Mouse (Mus musculus): Measurements from ENCODE around the gene Slc6a6. TPM values are rescaled to one million over a fixed set of nuclear protein-coding genes. Genes with fewer than 3 reads are reported as not detected.

Slc6a6 gene
- polyA plus RNA-seq, 1 experiment: 277 TPM

GRCm38 (mm10) chr6:91659841-91660509 is 23.9 kb upstream of the Slc6a6 start:
- TF ChIP-seq POLR2A (IDR thresholded peaks at IDR 0.05; ENCODE audit: low read depth, low read length) (no peak), CTCF (conservative IDR thresholded peaks at IDR 0.05; ENCODE audit: insufficient read depth, insufficient read length, low read depth, low read length) (0 out of 2 replicates have a peak, but pooled peaks have one; percentile 12)
- H3K4me3 ChIP-seq (ENCODE audit: insufficient read depth, low read depth, low read length): no peak overlapping the region
- 22% methylated on average over 2 of the region's 2 CpGs for WGBS
- peaks cover 15% of the 10 kb centered on the region for H3K4me1 ChIP-seq (ENCODE audit: control insufficient read depth, insufficient read depth, low read length)
- peak; percentile 91 for DNase-seq
- H3K27me3 ChIP-seq (replicated peaks; ENCODE audit: control insufficient read depth, insufficient read depth, low read length): no peaks in the 10 kb centered on the region
- peak overlapping the region; percentile 68 for H3K27ac ChIP-seq (ENCODE audit: insufficient read depth, low read depth, low read length)
- H3K36me3 ChIP-seq (ENCODE audit: control insufficient read depth, insufficient read depth, low read length): no peaks in the 10 kb centered on the region

GRCm38 (mm10) chr6:91662301-91662700 is 21.6 kb upstream of the Slc6a6 start:
- WGBS: 79% methylated on average over 6 of the region's 6 CpGs
- Histone ChIP-seq H3K36me3 (ENCODE audit: control insufficient read depth, insufficient read depth, low read length) (no peaks in the 10 kb centered on the region), H3K27ac (ENCODE audit: insufficient read depth, low read depth, low read length) (no peak overlapping the region), H3K27me3 (replicated peaks; ENCODE audit: control insufficient read depth, insufficient read depth, low read length) (no peaks in the 10 kb centered on the region), H3K4me1 (ENCODE audit: control insufficient read depth, insufficient read depth, low read length) (peaks cover 15% of the 10 kb centered on the region), H3K4me3 (ENCODE audit: insufficient read depth, low read depth, low read length) (no peak overlapping the region)
- TF ChIP-seq POLR2A (IDR thresholded peaks at IDR 0.05; ENCODE audit: low read depth, low read length) (no peak), CTCF (conservative IDR thresholded peaks at IDR 0.05; ENCODE audit: insufficient read depth, insufficient read length, low read depth, low read length) (no peak)
- no peak for DNase-seq

- DNase-seq: no peak
- no peaks in the 10 kb centered on the region for H3K36me3 ChIP-seq (ENCODE audit: control insufficient read depth, insufficient read depth, low read length)
- WGBS: 57% methylated on average over 6 of the region's 6 CpGs
- no peak overlapping the region for H3K27ac ChIP-seq (ENCODE audit: insufficient read depth, low read depth, low read length)
- TF ChIP-seq CTCF (conservative IDR thresholded peaks at IDR 0.05; ENCODE audit: insufficient read depth, insufficient read length, low read depth, low read length): no peak
- no peak for TF ChIP-seq POLR2A (IDR thresholded peaks at IDR 0.05; ENCODE audit: low read depth, low read length)
- H3K27me3 ChIP-seq (replicated peaks; ENCODE audit: control insufficient read depth, insufficient read depth, low read length): no peaks in the 10 kb centered on the region
- H3K4me1 ChIP-seq (ENCODE audit: control insufficient read depth, insufficient read depth, low read length): peaks cover 15% of the 10 kb centered on the region
- H3K4me3 ChIP-seq (ENCODE audit: insufficient read depth, low read depth, low read length): no peak overlapping the region
Measured at GRCm38 (mm10) chr6:91663616-91664015, 20.2 kb upstream of the Slc6a6 start.

- no peaks in the 10 kb centered on the region for H3K27me3 ChIP-seq (replicated peaks; ENCODE audit: control insufficient read depth, insufficient read depth, low read length)
- peaks cover 5% of the 10 kb centered on the region; the same call in 1 of the 2 replicates for H3K4me1 ChIP-seq (ENCODE audit: control insufficient read depth, insufficient read depth, low read length)
- no peak for TF ChIP-seq CTCF (conservative IDR thresholded peaks at IDR 0.05; ENCODE audit: insufficient read depth, insufficient read length, low read depth, low read length)
- no peak for TF ChIP-seq POLR2A (IDR thresholded peaks at IDR 0.05; ENCODE audit: low read depth, low read length)
- no peak overlapping the region for H3K27ac ChIP-seq (ENCODE audit: insufficient read depth, low read depth, low read length)
- no peak for DNase-seq
- H3K36me3 ChIP-seq (ENCODE audit: control insufficient read depth, insufficient read depth, low read length): no peaks in the 10 kb centered on the region
- 92% methylated on average over 6 of the region's 6 CpGs for WGBS
- H3K4me3 ChIP-seq (ENCODE audit: insufficient read depth, low read depth, low read length): no peak overlapping the region
Measured at GRCm38 (mm10) chr6:91665267-91665666, 18.6 kb upstream of the Slc6a6 start.

GRCm38 (mm10) chr6:91665990-91666700 is 17.7 kb upstream of the Slc6a6 start:
- Histone ChIP-seq H3K27me3 (replicated peaks; ENCODE audit: control insufficient read depth, insufficient read depth, low read length) (no peaks in the 10 kb centered on the region), H3K36me3 (ENCODE audit: control insufficient read depth, insufficient read depth, low read length) (no peaks in the 10 kb centered on the region), H3K4me3 (ENCODE audit: insufficient read depth, low read depth, low read length) (no peak overlapping the region), H3K27ac (ENCODE audit: insufficient read depth, low read depth, low read length) (no peak overlapping the region), H3K4me1 (ENCODE audit: control insufficient read depth, insufficient read depth, low read length) (no peaks in the 10 kb centered on the region)
- DNase-seq: no peak
- TF ChIP-seq CTCF (conservative IDR thresholded peaks at IDR 0.05; ENCODE audit: insufficient read depth, insufficient read length, low read depth, low read length) (no peak), POLR2A (IDR thresholded peaks at IDR 0.05; ENCODE audit: low read depth, low read length) (no peak)
- WGBS: 86% methylated on average over 3 of the region's 3 CpGs

- 82% methylated on average over 4 of the region's 4 CpGs for WGBS
- no peak for TF ChIP-seq CTCF (conservative IDR thresholded peaks at IDR 0.05; ENCODE audit: insufficient read depth, insufficient read length, low read depth, low read length)
- TF ChIP-seq POLR2A (IDR thresholded peaks at IDR 0.05; ENCODE audit: low read depth, low read length): no peak
Measured at GRCm38 (mm10) chr6:91667141-91667540, 16.7 kb upstream of the Slc6a6 start.

GRCm38 (mm10) chr6:91668276-91668675 is 15.6 kb upstream of the Slc6a6 start:
- no peak overlapping the region for H3K27ac ChIP-seq (ENCODE audit: insufficient read depth, low read depth, low read length)
- no peak for DNase-seq
- H3K4me3 ChIP-seq (ENCODE audit: insufficient read depth, low read depth, low read length): no peak overlapping the region
- no peak for TF ChIP-seq POLR2A (IDR thresholded peaks at IDR 0.05; ENCODE audit: low read depth, low read length)
- TF ChIP-seq CTCF (conservative IDR thresholded peaks at IDR 0.05; ENCODE audit: insufficient read depth, insufficient read length, low read depth, low read length): no peak
- no peaks in the 10 kb centered on the region for H3K4me1 ChIP-seq (ENCODE audit: control insufficient read depth, insufficient read depth, low read length)
- 34% methylated on average over 5 of the region's 5 CpGs for WGBS
- no peaks in the 10 kb centered on the region for H3K27me3 ChIP-seq (replicated peaks; ENCODE audit: control insufficient read depth, insufficient read depth, low read length)
- no peaks in the 10 kb centered on the region for H3K36me3 ChIP-seq (ENCODE audit: control insufficient read depth, insufficient read depth, low read length)

More at GRCm38 (mm10) chr6:91667141-91667540, 16.7 kb upstream of the Slc6a6 start:
- H3K4me3 ChIP-seq (ENCODE audit: insufficient read depth, low read depth, low read length): no peak overlapping the region
- no peak overlapping the region for H3K27ac ChIP-seq (ENCODE audit: insufficient read depth, low read depth, low read length)
- H3K4me1 ChIP-seq (ENCODE audit: control insufficient read depth, insufficient read depth, low read length): no peaks in the 10 kb centered on the region
- H3K36me3 ChIP-seq (ENCODE audit: control insufficient read depth, insufficient read depth, low read length): no peaks in the 10 kb centered on the region
- no peak for DNase-seq
- H3K27me3 ChIP-seq (replicated peaks; ENCODE audit: control insufficient read depth, insufficient read depth, low read length): no peaks in the 10 kb centered on the region
